Mouse (Mus musculus) hindbrain, embryonic 15.5 days (tissue): ENCODE measurements around the gene Sptbn2. TPM values are rescaled to one million over a fixed set of nuclear protein-coding genes. Genes with fewer than 3 reads are reported as not detected.

Source experiments
- ATAC-seq: fragments of 200-750 bp; cut with Nextera tagmentation; 2 replicates; pipeline ENCODE4 v1.8.0; 2017; ENCODE audit warnings: low read depth, moderate number of reproducible peaks, moderate TSS enrichment; ENCODE audit not compliant: low FRiP score
- H3K27ac ChIP-seq: fragments of 300-500 bp; sonication (generic); replicated peaks from 2 replicates; pipeline ENCODE4 v1.5.1; 2015; ENCODE audit warnings: mild to moderate bottlenecking, inconsistent platforms
- H3K27me3 ChIP-seq: fragments of 300-500 bp; sonication (generic); 2 replicates; pipeline ENCODE4 v1.6.1; 2015; ENCODE audit warnings: control low read depth, inconsistent platforms
- H3K36me3 ChIP-seq: fragments of 300-500 bp; sonication (generic); 2 replicates; pipeline ENCODE4 v1.6.1; 2015; ENCODE audit warnings: control low read depth, inconsistent platforms
- H3K4me1 ChIP-seq: fragments of 300-500 bp; sonication (generic); replicated peaks from 2 replicates; pipeline ENCODE4 v1.6.1; 2015; ENCODE audit warnings: control low read depth, inconsistent platforms
- H3K4me2 ChIP-seq: fragments of 300-500 bp; sonication (generic); 2 replicates; pipeline ENCODE4 v1.6.1; 2015; ENCODE audit warnings: moderate library complexity, mild to moderate bottlenecking, inconsistent platforms
- H3K4me3 ChIP-seq: fragments of 300-500 bp; sonication (generic); 2 replicates; pipeline ENCODE4 v1.5.1; 2015; ENCODE audit warnings: mild to moderate bottlenecking, inconsistent platforms
- H3K9ac ChIP-seq: fragments of 300-500 bp; sonication (generic); 2 replicates; pipeline ENCODE4 v1.6.1; 2015; ENCODE audit warnings: inconsistent platforms
- H3K9me3 ChIP-seq: fragments of 300-500 bp; sonication (generic); 2 replicates; pipeline ENCODE4 v1.6.1; 2016; ENCODE audit warnings: control low read depth, inconsistent platforms
- WGBS: fragments of 180-500 bp; shearing (Covaris S2); methylation state at CpG from one replicate; pipeline ENCODE4 v1.1.7; 2015; 5-methylcytosine and 5-hydroxymethylcytosine counted together
- polyA plus RNA-seq: library from polyadenylated mRNA; unstranded; fragments of >200 nt; fragmentation: Nextera tagmentation; extraction: Ambion mirVana; gene quantifications from 2 replicates; pipeline ENCODE4 v1.2.1, GENCODE M21; 2015

The Sptbn2 gene
- 29.2 and 33.5 TPM in 2 replicates for polyA plus RNA-seq

GRCm38 (mm10) chr19:4711098-4711600, at the start of gene Sptbn2:
Gene Sptbn2 (plus strand): TSS chr19:4711167.
- 5% methylated on average over 13 of the region's 13 CpGs for WGBS
- peak within 1 kb of the TSS; percentile 75 for H3K4me3 ChIP-seq
- H3K4me2 ChIP-seq = peak within 1 kb of the TSS; percentile 81
- peak within 1 kb of the TSS; percentile 98 for H3K27ac ChIP-seq
- H3K9ac ChIP-seq = peak within 1 kb of the TSS; percentile 91
- no peaks in the 10 kb centered on the region for H3K9me3 ChIP-seq
- peaks cover 40% of the 10 kb centered on the region for H3K4me1 ChIP-seq
- H3K36me3 ChIP-seq = no peaks in the 10 kb centered on the region
- peak; percentile 35 for ATAC-seq
- H3K27me3 ChIP-seq = no peaks in the 10 kb centered on the region

GRCm38 (mm10) chr19:4666815-4667214, 44.2 kb upstream of the Sptbn2 start:
- Histone ChIP-seq H3K4me2 (no peak overlapping the region), H3K27ac (no peak overlapping the region), H3K4me3 (no peak overlapping the region), H3K27me3 (no peaks in the 10 kb centered on the region), H3K4me1 (no peaks in the 10 kb centered on the region), H3K36me3 (no peaks in the 10 kb centered on the region), H3K9ac (no peak overlapping the region), H3K9me3 (no peaks in the 10 kb centered on the region)
- ATAC-seq = no peak

- H3K9ac ChIP-seq = no peak overlapping the region
- H3K27ac ChIP-seq = no peak overlapping the region
- 90% methylated on average over 4 of the region's 4 CpGs for WGBS
- H3K36me3 ChIP-seq = no peaks in the 10 kb centered on the region
- H3K4me1 ChIP-seq = no peaks in the 10 kb centered on the region
- no peaks in the 10 kb centered on the region for H3K9me3 ChIP-seq
- ATAC-seq = no peak
- H3K4me3 ChIP-seq = no peak overlapping the region
- no peak overlapping the region for H3K4me2 ChIP-seq
- no peaks in the 10 kb centered on the region for H3K27me3 ChIP-seq
Measured at GRCm38 (mm10) chr19:4670776-4671175, 40.2 kb upstream of the Sptbn2 start.

- Histone ChIP-seq H3K9ac (no peak overlapping the region), H3K4me1 (no peaks in the 10 kb centered on the region), H3K4me2 (no peak overlapping the region), H3K9me3 (no peaks in the 10 kb centered on the region), H3K36me3 (no peaks in the 10 kb centered on the region), H3K27ac (no peak overlapping the region), H3K4me3 (no peak overlapping the region), H3K27me3 (no peaks in the 10 kb centered on the region)
- ATAC-seq = no peak
- 51% methylated on average over 6 of the region's 6 CpGs for WGBS
Measured at GRCm38 (mm10) chr19:4672401-4672800, 38.6 kb upstream of the Sptbn2 start.

GRCm38 (mm10) chr19:4694346-4694745, 16.6 kb upstream of the Sptbn2 start:
- H3K27ac ChIP-seq = no peak overlapping the region
- WGBS = 70% methylated on average over 3 of the region's 3 CpGs
- H3K4me1 ChIP-seq = peaks cover 9% of the 10 kb centered on the region
- H3K9ac ChIP-seq = no peak overlapping the region
- ATAC-seq = no peak
- no peaks in the 10 kb centered on the region for H3K9me3 ChIP-seq
- H3K4me3 ChIP-seq = no peak overlapping the region
- H3K27me3 ChIP-seq = no peaks in the 10 kb centered on the region
- H3K36me3 ChIP-seq = no peaks in the 10 kb centered on the region
- no peak overlapping the region for H3K4me2 ChIP-seq

- Histone ChIP-seq H3K27ac (no peak overlapping the region), H3K27me3 (no peaks in the 10 kb centered on the region), H3K4me1 (peaks cover 9% of the 10 kb centered on the region), H3K36me3 (no peaks in the 10 kb centered on the region), H3K4me2 (no peak overlapping the region), H3K4me3 (no peak overlapping the region), H3K9me3 (no peaks in the 10 kb centered on the region), H3K9ac (no peak overlapping the region)
- ATAC-seq = no peak
- WGBS = 89% methylated on average over 3 of the region's 3 CpGs
Measured at GRCm38 (mm10) chr19:4697121-4697520, 13.8 kb upstream of the Sptbn2 start.

GRCm38 (mm10) chr19:4697721-4698120, 13.2 kb upstream of the Sptbn2 start:
- Histone ChIP-seq H3K4me1 (peaks cover 9% of the 10 kb centered on the region), H3K4me2 (peak overlapping the region; percentile 85), H3K9ac (peak overlapping the region; percentile 77), H3K4me3 (peak overlapping the region; percentile 70), H3K27me3 (no peaks in the 10 kb centered on the region), H3K27ac (peak overlapping the region; percentile 90), H3K36me3 (no peaks in the 10 kb centered on the region), H3K9me3 (no peaks in the 10 kb centered on the region)
- ATAC-seq = peak; percentile 63
- WGBS = 71% methylated on average over 9 of the region's 9 CpGs

GRCm38 (mm10) chr19:4698205-4698677, 12.7 kb upstream of the Sptbn2 start, which contains the start of gene Gm960:
Gene Gm960 (minus strand): TSS chr19:4698668.
- peaks cover 9% of the 10 kb centered on the region for H3K4me1 ChIP-seq
- H3K27ac ChIP-seq = peak within 1 kb of the TSS; percentile 90
- under 1% methylated on average over 40 of the region's 40 CpGs for WGBS
- H3K4me3 ChIP-seq = peak within 1 kb of the TSS; percentile 70
- peak within 1 kb of the TSS; percentile 77 for H3K9ac ChIP-seq
- peak within 1 kb of the TSS; percentile 85 for H3K4me2 ChIP-seq
- no peaks in the 10 kb centered on the region for H3K9me3 ChIP-seq
- peak; percentile 94 for ATAC-seq
- H3K27me3 ChIP-seq = no peaks in the 10 kb centered on the region
- H3K36me3 ChIP-seq = no peaks in the 10 kb centered on the region

- Histone ChIP-seq H3K27me3 (no peaks in the 10 kb centered on the region), H3K4me1 (peaks cover 9% of the 10 kb centered on the region), H3K27ac (peak overlapping the region; percentile 90), H3K4me2 (peak overlapping the region; percentile 85), H3K36me3 (no peaks in the 10 kb centered on the region), H3K9me3 (no peaks in the 10 kb centered on the region), H3K9ac (peak overlapping the region; percentile 77), H3K4me3 (peak overlapping the region; percentile 70)
- WGBS = 38% methylated on average over 8 of the region's 8 CpGs
- no peak for ATAC-seq
Measured at GRCm38 (mm10) chr19:4698856-4699255, 12.1 kb upstream of the Sptbn2 start.

- 61% methylated on average over 5 of the region's 5 CpGs for WGBS
- Histone ChIP-seq H3K9me3 (no peaks in the 10 kb centered on the region), H3K4me2 (no peak overlapping the region), H3K27ac (no peak overlapping the region), H3K9ac (no peak overlapping the region), H3K4me3 (no peak overlapping the region), H3K4me1 (peaks cover 9% of the 10 kb centered on the region), H3K27me3 (no peaks in the 10 kb centered on the region), H3K36me3 (no peaks in the 10 kb centered on the region)
- no peak for ATAC-seq
Measured at GRCm38 (mm10) chr19:4699821-4700220, 11.1 kb upstream of the Sptbn2 start.

GRCm38 (mm10) chr19:4700656-4701055, 10.3 kb upstream of the Sptbn2 start:
- ATAC-seq = no peak

GRCm38 (mm10) chr19:4701221-4701620, 9.7 kb upstream of the Sptbn2 start:
- no peak overlapping the region for H3K27ac ChIP-seq
- WGBS = 76% methylated on average over 7 of the region's 7 CpGs

More at GRCm38 (mm10) chr19:4700656-4701055, 10.3 kb upstream of the Sptbn2 start:
- no peaks in the 10 kb centered on the region for H3K36me3 ChIP-seq
- H3K27me3 ChIP-seq = no peaks in the 10 kb centered on the region
- no peak overlapping the region for H3K9ac ChIP-seq
- no peaks in the 10 kb centered on the region for H3K9me3 ChIP-seq
- no peak overlapping the region for H3K4me3 ChIP-seq
- no peak overlapping the region for H3K27ac ChIP-seq
- no peak overlapping the region for H3K4me2 ChIP-seq
- peaks cover 9% of the 10 kb centered on the region for H3K4me1 ChIP-seq
- 68% methylated on average over 8 of the region's 8 CpGs for WGBS

GRCm38 (mm10) chr19:4708765-4709164, 2.2 kb upstream of the Sptbn2 start:
- ATAC-seq = no peak
- peaks cover 25% of the 10 kb centered on the region for H3K4me1 ChIP-seq
- no peak overlapping the region for H3K27ac ChIP-seq
- H3K9ac ChIP-seq = no peak overlapping the region
- no peaks in the 10 kb centered on the region for H3K27me3 ChIP-seq
- 77% methylated on average over 10 of the region's 10 CpGs for WGBS
- H3K4me2 ChIP-seq = no peak overlapping the region
- H3K36me3 ChIP-seq = no peaks in the 10 kb centered on the region
- no peaks in the 10 kb centered on the region for H3K9me3 ChIP-seq
- no peak overlapping the region for H3K4me3 ChIP-seq

More at GRCm38 (mm10) chr19:4701221-4701620, 9.7 kb upstream of the Sptbn2 start:
- Histone ChIP-seq H3K9me3 (no peaks in the 10 kb centered on the region), H3K27me3 (no peaks in the 10 kb centered on the region), H3K4me3 (no peak overlapping the region), H3K4me2 (no peak overlapping the region), H3K36me3 (no peaks in the 10 kb centered on the region), H3K9ac (no peak overlapping the region), H3K4me1 (peaks cover 9% of the 10 kb centered on the region)
- no peak for ATAC-seq
